Mouse (Mus musculus): ENCODE measurements around the gene Fam89b.

Fam89b gene

DNA sequence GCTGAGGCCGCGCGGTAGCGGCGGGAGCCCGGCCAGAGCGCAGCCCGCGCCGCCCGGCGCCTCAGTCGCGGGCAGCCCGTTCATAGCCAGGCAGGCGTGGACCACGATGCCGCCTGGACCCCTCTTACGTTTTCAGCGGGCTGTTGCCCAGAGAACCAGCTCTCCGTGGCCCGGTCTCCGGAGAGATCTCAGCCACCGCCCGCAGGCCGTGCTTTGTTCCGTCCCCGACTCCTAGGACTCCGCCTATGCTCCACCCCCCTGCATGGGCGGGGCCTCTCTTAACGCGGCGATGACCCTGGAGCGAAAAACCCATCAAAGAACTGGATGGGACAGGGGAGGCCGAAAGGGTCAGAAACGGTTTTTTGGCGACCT, at the start of gene Fam89b:
Gene Fam89b (minus strand): TSS at position 210 of the 372 bp plus-strand sequence.
- DNase-seq (ENCODE audit: extremely low read depth, low read depth) = peak; percentile 54

- no peak for DNase-seq (ENCODE audit: extremely low read depth, low read depth)
Measured at GRCm38 (mm10) chr19:5778312-5778711, 48.9 kb upstream of the Fam89b start.

- no peak for DNase-seq (ENCODE audit: extremely low read depth, low read depth)
Measured at GRCm38 (mm10) chr19:5777387-5778032, 48.1 kb upstream of the Fam89b start.

- peak; percentile 43 for DNase-seq (ENCODE audit: extremely low read depth, low read depth)
Measured at GRCm38 (mm10) chr19:5770925-5771860, 41.7 kb upstream of the Fam89b start, which contains the start of gene Scyl1. Scyl1 (minus strand) TSS chr19:5771419.

DNA sequence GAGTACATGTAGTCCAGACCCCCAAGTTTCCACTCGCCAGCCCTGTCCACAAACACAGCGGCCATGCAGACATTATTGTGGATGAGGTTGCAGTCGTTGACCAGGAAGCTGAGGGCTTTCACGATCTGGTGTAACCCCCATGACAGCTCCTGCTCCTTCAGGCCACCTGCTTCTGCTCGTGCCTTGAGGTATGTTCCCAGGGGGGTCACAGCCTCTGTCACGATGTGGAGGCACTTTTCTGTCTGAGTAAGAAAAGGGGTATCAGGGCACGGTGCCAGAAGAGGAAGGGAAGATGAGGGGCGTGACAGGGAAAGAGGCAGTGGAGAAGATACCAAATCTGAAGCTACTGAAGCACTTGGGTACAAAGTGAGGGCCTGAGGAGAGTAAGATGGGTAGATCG, 40.9 kb upstream of the Fam89b start:
- no peak for DNase-seq (ENCODE audit: extremely low read depth, low read depth)

- no peak for DNase-seq (ENCODE audit: extremely low read depth, low read depth)
Measured at GRCm38 (mm10) chr19:5767271-5767670, 37.8 kb upstream of the Fam89b start.

- DNase-seq (ENCODE audit: extremely low read depth, low read depth) = no peak
Measured at GRCm38 (mm10) chr19:5763163-5763562, 33.7 kb upstream of the Fam89b start.

DNA sequence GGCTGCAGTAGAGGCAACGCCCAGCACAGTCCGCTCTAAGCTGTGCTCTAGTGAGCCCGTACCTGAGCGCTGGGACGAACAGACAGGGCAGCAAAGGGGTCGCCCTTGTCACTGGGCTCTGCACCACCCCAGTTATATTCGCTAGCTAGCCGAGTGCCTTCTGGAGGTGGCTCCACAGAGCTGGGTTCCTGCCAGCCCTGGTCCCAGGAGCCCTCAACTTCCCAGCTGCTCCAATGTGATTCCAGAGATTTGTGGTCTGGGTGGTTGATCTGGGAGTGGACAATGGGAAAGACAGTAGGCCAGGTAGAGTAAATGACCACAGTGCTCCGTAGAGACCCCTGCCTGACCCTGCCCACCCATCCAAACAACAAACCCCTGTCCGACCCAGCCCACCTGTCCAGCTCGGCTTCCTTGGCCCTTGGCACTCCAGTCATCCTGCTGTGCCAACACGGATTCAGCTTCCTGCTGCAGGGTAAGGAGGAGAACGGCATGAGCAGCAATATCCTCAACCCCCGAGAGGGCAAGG, 29.5 kb upstream of the Fam89b start:
- DNase-seq (ENCODE audit: extremely low read depth, low read depth) = no peak

GRCm38 (mm10) chr19:5756991-5757636, 27.7 kb upstream of the Fam89b start:
- DNase-seq (ENCODE audit: extremely low read depth, low read depth) = no peak

DNA sequence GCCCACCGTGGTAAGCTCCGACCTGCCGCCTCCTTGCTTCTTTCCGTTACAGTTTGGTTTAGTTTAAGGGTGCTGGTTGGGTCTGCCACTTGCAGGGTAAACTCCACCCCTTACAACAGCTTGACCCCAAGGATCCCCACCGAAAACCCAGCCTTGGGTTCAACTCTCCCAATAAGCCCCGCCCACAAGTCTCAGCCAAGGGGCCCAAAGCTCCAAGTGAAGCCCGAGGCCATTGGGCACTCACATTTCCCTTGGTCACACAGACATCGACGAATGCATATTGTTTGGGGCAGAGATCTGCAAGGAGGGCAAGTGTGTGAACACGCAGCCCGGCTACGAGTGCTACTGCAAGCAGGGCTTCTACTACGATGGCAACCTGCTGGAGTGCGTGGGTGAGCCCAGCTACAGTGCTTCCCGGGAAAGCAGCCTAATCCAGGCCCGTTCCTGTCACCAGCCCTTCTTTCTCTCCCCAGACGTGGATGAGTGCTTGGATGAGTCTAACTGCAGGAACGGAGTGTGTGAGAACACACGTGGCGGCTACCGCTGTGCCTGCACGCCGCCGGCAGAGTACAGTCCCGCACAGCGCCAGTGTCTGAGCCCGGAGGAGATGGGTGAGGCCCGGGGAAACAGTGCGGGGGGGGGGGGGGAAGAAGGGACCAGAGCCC, 27.0 kb upstream of the Fam89b start:
- DNase-seq (ENCODE audit: extremely low read depth, low read depth) = no peak

GRCm38 (mm10) chr19:5751742-5752141, 22.3 kb upstream of the Fam89b start:
- DNase-seq (ENCODE audit: extremely low read depth, low read depth) = no peak

GRCm38 (mm10) chr19:5750951-5751350, 21.5 kb upstream of the Fam89b start:
- no peak for DNase-seq (ENCODE audit: extremely low read depth, low read depth)

GRCm38 (mm10) chr19:5749476-5749875, 20.0 kb upstream of the Fam89b start:
- DNase-seq (ENCODE audit: extremely low read depth, low read depth) = no peak

- no peak for DNase-seq (ENCODE audit: extremely low read depth, low read depth)
Measured at GRCm38 (mm10) chr19:5746907-5747363, 17.5 kb upstream of the Fam89b start.

DNA sequence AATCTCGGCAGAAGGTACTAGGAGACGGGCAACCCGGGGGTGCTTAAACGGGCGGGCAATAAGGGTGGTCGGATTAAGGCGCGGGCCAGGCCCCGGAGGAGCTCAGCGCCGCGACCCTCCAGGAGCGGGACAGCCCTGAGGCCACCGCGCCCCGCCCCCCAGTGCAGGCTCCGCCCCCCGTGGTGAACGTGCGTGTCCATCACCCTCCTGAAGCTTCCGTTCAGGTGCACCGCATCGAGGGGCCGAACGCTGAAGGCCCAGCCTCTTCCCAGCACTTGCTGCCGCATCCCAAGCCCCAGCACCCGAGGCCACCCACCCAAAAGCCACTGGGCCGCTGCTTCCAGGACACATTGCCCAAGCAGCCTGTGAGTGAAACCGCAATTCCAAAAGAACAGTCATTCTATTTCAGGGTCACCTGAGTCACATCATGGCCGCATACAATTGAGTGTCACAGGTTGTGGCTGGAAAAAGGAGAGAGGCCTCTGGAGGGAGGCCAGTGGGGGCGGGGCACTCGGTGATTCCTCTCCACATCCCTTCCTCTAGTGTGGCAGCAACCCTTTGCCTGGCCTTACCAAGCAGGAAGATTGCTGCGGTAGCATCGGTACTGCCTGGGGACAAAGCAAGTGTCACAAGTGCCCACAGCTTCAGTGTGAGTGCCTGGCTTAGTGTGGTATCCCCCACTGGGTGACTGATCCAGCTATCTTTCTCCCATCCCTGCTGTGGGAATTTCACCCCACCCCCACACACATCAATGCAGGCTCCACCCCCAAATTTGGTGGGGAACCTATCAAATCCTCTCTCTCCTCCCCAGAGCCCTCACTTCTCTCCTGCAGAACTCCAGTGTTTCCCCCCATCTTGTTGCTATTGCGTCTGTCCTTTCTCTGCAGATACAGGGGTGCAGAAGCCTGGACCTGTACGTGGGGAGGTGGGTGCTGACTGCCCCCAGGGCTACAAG, 16.6 kb upstream of the Fam89b start:
- DNase-seq (ENCODE audit: extremely low read depth, low read depth) = no peak

- no peak for DNase-seq (ENCODE audit: extremely low read depth, low read depth)
Measured at GRCm38 (mm10) chr19:5743576-5743975, 14.1 kb upstream of the Fam89b start.

DNA sequence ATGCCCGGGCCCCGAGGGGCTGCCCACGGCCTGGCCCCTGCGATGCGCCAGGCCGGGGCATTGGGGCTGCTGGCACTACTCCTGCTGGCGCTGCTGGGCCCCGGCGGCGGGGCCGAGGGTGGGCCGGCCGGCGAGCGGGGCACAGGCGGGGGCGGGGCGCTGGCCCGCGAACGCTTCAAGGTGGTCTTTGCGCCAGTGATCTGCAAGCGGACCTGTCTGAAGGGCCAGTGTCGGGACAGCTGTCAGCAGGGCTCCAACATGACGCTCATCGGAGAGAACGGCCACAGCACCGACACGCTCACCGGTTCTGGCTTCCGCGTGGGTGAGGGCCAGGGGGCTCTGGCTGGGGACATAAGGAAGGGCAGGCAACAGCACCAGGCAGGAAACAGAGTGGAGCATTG, 12.8 kb upstream of the Fam89b start:
- no peak for DNase-seq (ENCODE audit: extremely low read depth, low read depth)

DNA sequence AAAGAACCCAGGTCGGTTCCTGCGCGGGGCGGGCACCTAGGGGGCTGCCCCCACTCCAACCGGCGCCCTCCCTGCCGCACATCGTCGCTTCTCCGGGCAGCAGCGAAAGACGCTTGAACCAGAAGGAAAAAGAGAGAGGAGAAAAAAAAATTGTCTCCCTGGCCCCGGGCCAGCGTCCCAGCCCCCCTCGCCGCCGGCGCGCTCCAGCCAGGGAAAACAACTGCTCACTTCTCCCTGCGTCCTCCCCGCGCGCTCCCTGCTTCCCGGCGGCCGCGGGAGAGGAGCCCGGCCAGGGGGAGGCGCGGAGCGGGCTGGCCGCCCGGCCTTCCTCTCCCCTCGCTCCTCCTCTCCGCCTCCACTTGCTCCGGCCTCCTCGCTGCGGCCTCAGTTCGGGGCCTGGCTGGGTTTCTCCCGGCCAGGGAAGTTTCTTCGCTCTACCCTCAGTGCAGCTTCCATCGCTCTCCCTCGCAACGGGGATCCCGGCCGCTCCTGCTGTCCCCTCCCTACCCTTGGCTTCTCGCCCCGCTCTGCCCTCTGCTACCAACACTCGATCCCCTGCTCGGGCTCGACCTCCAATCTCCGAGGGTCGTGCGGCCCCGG, 12.3 kb upstream of the Fam89b start:
- DNase-seq (ENCODE audit: extremely low read depth, low read depth) = no peak

Measured in MEL-GATA-1-ER (cell line).